Mouse (Mus musculus) naive thymus-derived CD4-positive, alpha-beta T cell, adult 5 months (primary cell): Measurements from ENCODE around the gene Aadat. TPM values are rescaled to one million over a fixed set of nuclear protein-coding genes. Genes with fewer than 3 reads are reported as not detected.

Experiments used
- polyA plus RNA-seq: library from polyadenylated mRNA; unstranded; fragments of 100-300 nt; shearing (Covaris generic); gene quantifications from one replicate; pipeline ENCODE4 v1.2.1, GENCODE M21; 2017

The Aadat gene
- not detected for polyA plus RNA-seq

DNA sequence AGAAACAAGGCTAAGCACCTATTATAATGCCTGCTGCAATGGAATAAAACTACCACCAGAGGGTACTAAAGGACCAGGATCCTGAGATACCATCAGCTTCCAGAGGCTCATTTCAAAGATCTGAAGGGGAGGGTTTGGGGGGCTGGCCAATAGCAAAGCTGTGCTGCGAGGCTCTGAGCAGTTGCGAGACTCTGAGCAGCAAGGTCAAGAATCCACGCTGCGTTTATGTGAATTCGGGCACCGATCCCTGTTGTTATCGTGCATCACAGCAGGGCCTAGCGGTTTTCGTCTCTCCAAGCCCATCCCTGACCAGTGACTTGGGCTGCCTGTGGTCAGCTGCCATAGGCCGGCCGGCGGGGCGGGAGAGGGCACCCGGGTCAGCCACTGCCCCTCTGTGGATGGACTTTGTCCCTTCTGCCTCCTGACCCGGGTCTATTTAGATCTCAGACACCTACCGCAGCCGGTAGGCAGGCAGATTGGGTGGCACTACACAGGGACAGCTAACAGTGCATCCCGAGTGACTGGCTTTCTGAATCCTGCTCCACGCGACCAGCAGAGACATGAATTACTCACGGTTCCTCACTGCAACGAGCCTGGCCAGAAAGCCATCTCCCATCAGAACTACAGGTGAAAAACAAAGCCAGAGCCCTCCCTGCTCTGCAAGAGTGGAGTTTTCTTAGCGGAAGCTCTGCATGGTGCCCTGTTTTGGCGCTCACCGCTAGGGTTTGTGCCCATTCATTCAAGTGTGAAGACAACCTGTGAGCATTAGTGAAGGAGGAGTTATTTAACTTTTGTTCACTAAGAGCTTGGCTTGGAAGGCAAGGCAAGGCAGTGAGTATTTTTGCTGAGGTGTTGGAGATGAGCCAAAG, at the start of gene Aadat:
Gene Aadat, plus strand, starts transcription at position 280 of the 869 bp plus-strand sequence.

DNA sequence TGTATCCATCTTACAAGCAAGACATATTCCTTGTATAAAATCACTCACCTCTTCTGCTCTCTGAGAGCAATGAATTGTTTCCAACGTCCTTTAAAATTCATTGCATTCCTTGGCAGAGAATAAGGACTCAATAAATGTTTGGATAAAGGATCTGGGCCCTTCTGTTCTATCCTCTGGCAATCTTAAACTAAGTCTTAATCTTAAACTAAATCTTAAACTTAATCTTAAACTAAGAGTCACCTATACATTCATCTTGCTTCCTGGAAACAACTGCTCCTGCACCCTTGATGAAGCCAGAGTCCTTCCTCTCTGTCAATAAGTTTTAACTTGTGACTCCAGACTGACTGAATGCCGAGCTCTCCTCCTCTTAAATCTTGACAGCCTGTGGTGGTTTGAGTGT, 2.6 kb upstream of the Aadat start, which contains the start of gene Gm10283:
Gene Gm10283, minus strand, starts transcription at position 101 of the 400 bp plus-strand sequence.

Other genes starting within 250 kb of the Aadat start
- not detected for gene Gm10283, start 2.7 kb upstream of the Aadat start, polyA plus RNA-seq
- not detected for gene Mfap3l, start 126.9 kb downstream of the Aadat start, polyA plus RNA-seq